Mouse (Mus musculus) T-helper 17 cell (primary cell): Measurements from ENCODE around the gene Gramd1b.

ENCODE experiments used
- in situ Hi-C, 2 experiments: fragments of 300-600 bp; cut with MboI, MseI; formaldehyde crosslinking; loops; 1 replicate in 1 of 2; 2 replicates in 1 of 2; pipeline ENCODE4 v1.15.1; 2025; ENCODE audit warnings: high pct_unique_total_duplicates in 2 of 2

The Gramd1b gene

DNA sequence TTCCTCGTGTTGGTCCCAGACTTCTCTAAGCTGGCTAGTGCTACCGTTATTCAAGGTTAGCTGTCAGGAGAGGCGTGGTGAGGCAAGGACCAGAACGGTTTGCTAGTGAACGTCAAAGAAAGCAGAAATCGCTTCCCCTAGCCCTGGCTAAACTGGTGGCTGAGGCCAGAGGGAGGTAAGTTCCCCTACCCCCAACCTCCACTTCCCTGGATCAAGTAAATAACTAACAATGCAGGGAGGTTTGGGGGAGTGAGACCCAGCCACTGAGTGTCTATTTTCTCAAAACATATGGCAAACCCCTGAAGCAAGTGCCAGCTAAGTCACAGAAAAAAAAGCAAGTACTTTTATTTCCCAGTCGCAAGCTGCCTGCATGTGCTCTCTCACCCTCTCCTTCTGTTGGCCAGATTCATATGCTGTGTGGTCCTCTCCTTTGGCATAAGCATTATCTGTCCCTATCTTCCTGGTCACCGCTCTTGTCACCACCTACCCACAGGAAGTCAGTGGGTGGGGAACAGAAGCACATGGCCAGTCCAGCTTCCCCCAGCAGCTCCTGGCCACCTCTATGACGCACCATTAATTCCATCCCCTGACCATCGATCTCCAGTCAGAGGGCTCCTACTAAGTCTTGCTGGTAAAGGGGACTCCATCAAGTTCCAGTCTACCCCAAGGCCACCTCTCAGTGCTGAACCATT, 186.2 kb downstream of the Gramd1b start:
- in situ Hi-C loops, result loop anchor here in 1 of 2 experiments (25.0 kb wide), 1 partner anchor 1867 kb away; no protein-coding TSS in a partner anchor

DNA sequence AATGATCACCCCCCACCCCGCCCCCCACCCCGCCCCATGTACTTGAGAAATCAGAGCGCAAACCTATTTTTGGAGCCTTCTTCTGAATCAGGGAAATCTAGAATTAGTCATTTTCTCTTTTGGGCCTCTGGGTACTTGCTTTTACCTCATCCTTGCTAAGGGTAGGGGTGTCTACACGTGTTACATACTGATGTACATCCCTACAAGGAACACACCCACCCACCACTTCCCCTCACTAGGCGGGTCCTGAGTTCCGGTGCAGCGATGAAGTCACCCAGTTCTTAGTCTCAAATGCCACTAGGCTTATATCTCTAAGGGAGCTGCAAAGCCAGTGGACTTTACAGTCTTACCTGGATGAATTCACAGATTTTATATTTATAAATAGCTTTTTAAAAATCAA, 187.4 kb downstream of the Gramd1b start:
- in situ Hi-C loops, result loop anchor here in 1 of 2 experiments (25.0 kb wide), 1 partner anchor 1868 kb away; no protein-coding TSS in a partner anchor

DNA sequence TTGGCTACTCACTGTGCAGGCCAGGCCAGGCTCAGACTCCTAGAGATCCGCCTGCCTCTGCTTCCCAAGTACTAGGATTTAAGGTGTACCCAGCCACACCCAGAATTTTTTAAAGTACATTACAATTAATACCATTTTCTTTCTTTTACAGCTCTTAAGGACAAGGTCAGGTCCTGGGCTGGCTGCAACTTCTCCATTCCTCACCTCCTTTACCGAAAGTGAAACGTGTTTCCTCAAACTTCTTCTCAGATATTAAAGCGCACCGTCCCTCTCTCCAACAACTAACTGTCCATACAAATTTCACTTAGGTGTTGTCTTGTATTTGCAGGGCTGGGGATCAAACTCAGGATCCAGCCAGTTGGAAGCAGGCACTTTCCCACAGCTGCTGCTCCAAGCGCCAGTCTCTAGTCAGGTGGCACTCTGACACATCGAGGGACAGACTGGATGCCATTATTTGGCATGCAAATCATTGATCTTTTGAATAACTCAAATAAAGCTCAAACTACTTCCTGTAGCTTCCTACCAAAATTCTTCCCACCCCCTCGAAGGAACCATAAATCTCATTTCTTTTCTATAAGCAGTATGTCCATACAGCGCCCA, 188.0 kb downstream of the Gramd1b start:
- in situ Hi-C loops, result loop anchor here in 1 of 2 experiments (25.0 kb wide), 1 partner anchor 1869 kb away; no protein-coding TSS in a partner anchor

DNA sequence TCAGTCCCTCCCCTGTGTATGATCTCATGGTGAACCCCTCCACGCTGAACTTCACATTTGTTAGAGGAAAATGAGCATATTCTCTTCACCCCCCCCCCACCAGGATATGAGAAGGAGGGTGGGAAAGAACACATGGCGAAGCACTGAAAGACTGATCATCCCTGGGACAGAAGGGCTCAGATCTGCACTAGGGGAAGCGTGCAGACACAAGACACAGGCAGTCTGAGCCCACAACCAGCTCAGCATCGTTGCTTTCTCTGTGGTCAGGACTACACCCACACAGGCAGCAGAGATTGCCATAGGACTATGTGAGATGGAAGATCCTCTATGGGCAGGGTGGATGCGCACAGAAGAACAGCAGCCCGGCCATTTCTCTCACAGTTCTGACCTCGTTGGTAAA, 189.1 kb downstream of the Gramd1b start:
- in situ Hi-C loops, result loop anchor here in 1 of 2 experiments (25.0 kb wide), 1 partner anchor 1870 kb away; no protein-coding TSS in a partner anchor

DNA sequence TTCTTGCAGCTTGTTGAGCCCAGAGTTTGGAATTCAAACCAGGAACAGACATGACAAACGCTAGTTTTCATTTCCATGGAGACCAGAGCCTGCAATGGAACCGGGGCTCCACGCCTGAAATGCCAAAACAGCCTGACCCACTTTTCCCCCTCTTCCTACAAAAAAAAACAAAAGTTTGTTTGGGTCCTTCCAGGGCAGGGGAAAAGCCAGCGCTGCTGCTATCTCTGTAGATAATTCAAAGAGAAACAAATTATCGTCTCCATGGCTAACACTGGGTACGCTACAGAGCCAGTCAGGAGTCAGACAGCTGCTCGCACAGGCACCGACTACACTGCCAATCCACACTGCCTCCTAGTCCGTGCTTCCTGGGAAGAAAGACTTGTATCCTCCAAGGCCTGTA, 191.6 kb downstream of the Gramd1b start:
- in situ Hi-C loops, result loop anchor here in 1 of 2 experiments (25.0 kb wide), 1 partner anchor 1873 kb away; no protein-coding TSS in a partner anchor

DNA sequence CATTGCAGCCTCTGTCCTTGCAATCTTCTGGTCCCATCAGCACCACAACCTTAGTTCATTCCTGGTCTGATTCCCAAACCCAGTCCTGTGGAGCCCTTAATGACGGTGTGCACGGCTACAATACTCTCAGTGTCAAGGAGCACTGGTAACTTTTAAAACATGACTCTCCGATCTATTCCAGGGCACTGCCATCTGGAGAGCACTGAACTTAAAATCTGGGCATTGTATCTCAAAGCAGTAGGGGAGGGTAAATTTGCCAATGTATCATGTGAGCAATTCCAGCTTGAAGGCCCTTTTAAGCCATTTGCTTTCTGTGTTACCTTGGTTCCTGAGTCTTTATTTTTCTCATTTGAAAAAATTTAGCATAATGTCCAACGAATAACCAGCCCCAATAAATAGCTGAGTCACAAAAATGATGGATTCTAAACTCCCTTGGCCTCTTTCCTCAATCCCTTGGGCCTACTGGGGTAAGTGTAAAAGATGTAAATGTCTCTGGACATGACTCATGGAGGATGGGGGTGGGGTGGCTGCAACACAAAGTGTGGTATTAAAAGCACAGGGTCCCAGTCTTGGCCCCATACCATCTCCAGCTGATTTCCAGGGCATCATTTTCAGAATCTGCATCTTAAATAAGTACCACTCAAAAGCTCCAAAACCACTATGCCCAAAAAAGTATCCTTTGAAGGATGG, 193.9 kb downstream of the Gramd1b start:
- in situ Hi-C loops, result loop anchor here in 1 of 2 experiments (25.0 kb wide), 1 partner anchor 1875 kb away; no protein-coding TSS in a partner anchor

DNA sequence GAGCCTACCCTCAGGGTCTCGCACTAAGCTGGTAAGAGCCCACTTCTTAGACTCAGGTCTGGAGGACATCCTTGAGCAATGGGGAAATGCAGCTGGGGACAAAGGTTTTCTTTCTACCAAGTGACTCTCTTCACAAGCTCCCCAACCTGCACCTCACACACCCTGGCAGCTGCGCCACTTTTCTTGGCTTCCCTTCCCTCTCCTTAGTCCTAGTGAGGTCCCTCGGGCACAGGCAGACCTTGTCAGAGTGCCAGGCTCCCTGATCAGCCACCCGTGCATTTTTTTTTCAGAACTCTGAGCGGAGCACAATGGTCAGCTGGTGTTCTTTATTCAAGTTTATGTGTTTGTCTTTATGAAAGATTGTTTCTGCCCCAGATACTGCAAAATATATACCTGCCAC, 194.5 kb downstream of the Gramd1b start:
- in situ Hi-C loops, result loop anchor here in 1 of 2 experiments (25.0 kb wide), 1 partner anchor 1876 kb away; no protein-coding TSS in a partner anchor

DNA sequence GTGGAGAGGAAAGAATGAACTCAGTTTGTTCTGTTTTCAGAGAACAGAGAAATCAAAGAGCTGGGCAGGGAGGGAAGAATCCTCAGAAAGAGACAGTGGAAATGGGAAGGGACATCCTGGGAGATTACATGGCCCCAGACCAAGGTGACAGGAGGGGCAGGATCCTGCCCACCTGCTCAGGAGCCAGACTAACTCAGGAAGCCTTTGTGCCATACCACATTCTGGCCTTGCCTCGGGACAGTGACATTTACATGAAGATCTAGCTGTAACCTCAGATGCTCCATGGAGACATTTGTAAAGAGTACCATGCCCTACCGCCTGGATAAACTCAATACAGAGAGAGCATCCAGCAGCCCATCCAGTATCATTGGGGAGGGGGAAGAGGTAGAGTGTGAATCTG, 196.6 kb downstream of the Gramd1b start:
- in situ Hi-C loops, result loop anchor here in 1 of 2 experiments (25.0 kb wide), 1 partner anchor 1878 kb away; no protein-coding TSS in a partner anchor

DNA sequence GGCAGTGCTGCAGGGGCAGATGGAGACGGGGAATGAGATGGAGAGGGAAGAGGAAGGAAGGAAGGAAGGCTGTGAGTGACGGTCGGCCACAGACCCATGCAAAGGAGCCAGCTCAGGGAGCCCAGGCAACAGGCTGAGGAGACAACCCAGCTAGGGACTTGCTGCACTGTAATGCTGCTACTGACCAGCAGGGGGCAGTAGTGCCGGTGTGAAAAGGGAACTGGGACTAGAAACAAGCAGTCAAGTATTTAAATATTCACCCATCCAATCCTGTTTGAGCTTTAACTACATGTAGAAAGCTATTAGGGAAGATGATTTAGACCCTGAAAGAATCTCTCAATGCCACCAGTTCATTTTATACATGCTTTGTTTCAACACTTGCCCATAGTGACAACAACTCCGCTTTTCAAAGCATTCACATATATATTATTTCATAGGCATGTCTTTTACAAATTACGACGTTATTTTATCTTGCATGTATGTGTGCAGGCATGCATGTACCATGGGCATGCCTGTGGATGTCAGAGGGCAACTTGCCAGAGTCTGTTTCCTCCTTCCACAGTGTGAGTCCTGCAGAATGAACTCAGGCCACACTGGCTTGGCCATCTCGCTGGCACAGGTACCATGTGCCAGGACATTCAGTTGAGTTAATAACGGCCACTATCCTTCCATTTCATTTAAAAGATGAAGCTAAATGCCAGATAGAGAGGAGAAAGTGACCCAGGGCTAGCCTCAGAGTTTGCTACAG, 197.4 kb downstream of the Gramd1b start:
- in situ Hi-C loops, result loop anchor here in 1 of 2 experiments (25.0 kb wide), 1 partner anchor 1878 kb away; no protein-coding TSS in a partner anchor

DNA sequence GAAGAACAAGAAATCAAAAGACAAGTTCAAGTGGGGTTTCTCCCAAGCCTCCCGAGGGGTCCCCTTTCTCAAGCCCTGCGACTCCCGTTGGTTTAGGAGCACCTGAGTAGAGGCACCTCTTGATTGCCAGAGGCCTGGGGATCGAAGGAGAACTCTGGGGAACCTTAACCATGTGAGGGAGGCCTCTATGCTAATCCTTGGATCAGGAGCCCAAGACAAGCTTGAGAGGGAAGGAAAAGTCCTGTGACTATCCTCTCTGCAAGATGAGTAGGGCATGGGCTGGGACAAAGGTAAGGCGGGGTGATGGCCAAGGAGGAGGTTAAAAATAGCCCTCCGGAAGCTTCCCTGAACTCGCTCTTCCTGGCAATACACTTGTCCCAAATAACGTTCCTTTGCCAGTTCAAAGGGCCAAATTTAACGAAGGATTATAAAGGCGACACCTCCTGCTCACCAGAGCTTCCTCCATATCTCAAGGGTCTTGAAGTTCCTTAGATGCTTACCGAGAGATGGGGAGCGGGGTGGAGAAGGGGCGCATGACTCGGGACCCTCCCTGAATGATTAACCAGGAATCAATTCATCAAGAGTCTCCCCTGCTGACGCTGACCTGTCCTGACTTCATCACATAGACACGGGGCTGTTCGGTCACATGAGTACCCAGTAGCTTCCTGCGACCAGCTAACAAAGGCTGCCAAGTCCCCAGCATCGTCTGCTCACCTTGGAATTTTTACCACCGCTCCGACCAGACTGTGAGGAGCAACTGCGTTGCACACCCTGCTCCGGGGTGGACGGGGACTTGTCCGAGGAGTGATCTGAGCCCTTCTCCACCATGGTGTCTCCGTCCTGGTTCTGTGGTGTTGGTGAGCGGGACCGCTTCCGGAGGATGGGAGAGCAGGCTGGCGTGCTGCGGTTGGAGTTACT, 198.2 kb downstream of the Gramd1b start:
- in situ Hi-C loops, result loop anchor here in 1 of 2 experiments (25.0 kb wide), 1 partner anchor 1879 kb away; no protein-coding TSS in a partner anchor

DNA sequence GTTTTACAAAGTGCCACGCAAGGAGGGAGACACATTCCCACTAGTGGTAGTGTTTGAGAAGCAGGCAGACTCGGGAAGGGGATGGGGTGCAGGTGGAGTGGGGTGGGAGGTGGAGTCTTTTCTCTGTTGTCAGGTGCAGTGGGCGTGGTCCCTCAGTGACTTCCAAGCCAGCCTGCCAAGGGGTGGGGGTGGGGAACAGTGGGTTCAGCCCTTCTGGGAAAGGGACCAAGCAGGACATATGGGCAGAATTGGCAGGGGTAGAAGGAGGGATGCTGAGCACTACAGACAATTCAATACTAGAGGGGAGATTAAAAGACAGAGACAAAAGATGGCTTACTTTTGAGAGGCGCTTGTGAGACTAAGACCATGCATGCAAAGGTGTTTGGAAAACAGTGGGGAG, 198.9 kb downstream of the Gramd1b start:
- in situ Hi-C loops, result loop anchor here in 1 of 2 experiments (25.0 kb wide), 1 partner anchor 1880 kb away; no protein-coding TSS in a partner anchor

DNA sequence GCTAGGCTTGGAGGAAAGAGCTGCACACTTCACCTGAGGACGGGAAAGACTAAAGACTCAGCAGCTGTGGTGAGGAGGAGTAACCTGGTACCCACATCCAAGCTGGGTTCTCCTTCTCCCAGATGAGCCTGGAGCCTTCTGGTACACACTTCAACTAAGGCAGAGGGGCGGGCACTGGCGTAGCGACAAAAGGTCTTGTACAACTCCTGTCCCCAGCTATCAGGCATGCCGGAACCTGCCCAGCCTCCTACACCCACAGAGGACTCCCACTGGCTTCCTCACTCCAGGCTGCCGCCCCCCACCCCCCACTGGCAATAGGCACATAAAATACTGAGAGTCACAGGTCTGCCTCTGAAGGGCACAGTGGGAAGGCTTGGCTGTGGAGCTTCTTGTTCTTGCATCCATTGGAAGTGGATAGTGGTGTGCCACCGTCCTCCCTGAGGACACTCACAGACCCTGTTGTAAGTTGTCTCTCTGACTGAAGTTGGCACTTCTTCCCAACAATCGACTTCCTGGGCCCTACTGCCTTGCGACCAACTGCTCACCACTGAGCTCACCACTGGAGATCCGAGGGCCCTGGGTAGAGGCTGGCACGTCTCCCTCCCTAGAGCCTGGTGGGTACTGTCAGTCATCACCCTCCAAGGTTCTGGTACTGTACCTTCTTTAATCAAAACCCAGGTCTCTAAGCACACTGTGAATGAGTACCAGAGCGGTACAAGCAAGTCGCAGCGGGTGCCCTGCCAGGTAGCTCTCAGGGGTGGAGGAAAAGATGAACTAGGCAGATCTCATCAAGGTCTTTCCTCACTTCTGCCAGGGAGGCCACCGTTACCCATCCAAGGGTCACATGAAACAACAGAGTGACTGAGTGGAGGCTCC, 199.5 kb downstream of the Gramd1b start:
- in situ Hi-C loops, result loop anchor here in 1 of 2 experiments (25.0 kb wide), 1 partner anchor 1881 kb away; no protein-coding TSS in a partner anchor

DNA sequence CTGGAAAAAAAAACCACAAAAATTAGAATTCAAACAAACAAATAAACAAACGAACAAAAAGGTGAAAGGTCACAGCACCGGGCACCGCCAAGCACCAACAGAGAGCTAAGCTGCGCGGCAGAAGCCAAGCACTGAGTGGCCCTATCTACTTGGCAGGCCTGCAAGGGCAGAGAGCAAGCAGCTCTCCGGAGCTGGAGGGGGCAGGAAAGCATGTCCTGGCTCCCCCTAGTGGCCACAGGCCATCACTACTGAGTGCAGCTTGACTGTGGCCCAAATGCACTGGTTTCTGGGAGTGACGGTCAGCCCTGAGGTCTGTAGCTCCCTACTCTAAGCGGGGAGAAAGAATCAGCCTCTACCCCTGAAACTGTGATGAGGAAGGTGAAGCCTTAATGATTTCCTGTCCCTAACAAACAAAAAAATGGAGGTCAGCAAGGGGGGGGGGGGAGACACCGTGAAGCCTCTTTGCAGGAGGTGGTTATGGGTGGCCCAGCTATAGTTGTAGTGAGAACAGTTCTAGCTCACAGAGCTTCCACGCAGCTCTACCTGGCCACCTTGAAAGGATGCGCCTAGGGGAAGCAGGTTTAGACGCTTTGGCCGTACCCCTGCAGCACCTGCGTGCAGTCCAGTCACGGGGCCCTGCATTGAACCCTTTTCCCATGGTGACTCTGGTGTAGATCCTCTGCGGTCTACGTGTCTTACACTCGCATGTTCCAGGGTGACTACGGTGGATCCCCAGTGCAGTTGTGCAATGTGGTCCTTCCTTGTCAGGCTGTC, 200.4 kb downstream of the Gramd1b start:
- in situ Hi-C loops, result loop anchor here in 1 of 2 experiments (25.0 kb wide), 1 partner anchor 1882 kb away; no protein-coding TSS in a partner anchor

DNA sequence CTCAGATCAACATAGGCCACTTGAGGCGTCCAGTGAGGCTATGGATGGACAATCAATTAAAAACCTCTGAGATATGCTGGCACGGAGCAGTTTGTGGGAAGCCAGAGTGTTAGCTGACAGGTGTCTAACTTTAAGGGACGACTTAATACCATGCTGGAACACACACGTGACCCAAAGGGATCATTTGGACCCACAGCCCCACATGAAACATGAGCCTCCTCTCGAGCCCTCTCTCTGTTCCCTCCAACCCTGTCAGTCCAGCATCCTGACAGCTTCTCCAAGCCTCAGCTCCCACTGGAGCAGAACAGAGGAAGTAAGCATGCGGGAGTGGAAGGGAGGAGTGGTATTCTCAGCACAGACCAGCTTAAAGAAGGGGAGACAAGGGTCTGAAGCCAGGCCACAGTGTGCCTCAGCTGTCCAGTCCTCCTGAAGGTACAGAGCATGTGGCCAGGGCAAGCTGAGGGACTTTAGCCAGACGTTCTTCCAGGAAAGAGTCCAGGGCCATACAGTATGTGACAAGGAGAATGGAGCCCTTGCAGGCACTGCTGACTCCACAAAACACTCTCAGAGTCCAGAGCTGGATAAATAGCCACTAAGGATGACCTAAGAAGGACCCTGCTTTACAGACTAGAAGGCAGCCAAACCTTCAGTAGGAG, 204.8 kb downstream of the Gramd1b start:
- in situ Hi-C loops, result loop anchor here in 1 of 2 experiments (25.0 kb wide), 1 partner anchor 1886 kb away; no protein-coding TSS in a partner anchor

DNA sequence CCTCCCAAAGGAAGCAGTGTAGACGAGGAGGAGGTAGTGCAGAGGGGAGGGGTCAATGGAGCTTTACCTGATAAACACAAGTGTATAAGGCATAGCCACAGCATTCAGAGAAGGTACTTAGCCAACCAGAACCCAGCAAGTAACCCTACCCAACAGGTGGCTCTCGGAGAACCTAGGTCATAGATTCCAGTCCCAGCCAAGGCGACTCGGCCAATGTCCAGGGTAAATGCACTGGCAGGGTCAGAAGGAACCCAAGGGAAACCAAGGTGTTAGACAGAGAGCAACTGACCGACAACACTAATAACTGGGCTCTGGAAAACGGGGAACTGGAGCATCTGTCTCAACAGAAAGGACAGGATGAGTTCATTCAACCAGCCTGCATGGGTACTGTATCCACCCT, 206.4 kb downstream of the Gramd1b start:
- in situ Hi-C loops, result loop anchor here (5.0 to 25.0 kb wide), 2 partner anchors 98 to 1887 kb away; no protein-coding TSS in a partner anchor

DNA sequence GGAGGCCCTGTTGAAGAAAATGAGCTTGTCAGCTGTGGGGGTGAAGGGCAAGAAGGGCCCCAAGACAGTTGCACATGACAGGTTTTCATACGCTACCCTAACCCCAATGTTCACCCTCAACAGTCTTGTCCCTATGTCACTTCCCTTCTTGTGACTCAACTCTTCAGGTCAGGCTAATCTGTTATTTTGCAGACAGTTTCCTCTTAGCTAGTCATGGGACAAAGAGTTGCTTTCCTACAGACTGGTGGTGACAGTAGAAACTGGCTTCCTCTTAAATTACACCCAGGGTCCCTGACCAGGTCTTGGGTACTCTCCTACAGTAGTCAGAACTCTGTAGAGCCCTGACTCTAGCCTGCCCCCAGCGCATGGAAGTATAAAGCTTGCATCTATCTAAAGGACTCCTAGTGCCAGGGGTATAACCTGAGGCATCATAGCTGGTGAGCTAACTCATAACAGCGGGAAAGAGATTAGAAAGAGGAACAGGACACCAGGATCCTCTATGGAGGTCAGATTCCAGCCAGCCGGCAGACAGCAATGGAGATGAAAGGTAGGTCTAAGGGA, 206.9 kb downstream of the Gramd1b start:
- in situ Hi-C loops, result loop anchor here in 1 of 2 experiments (5.0 kb wide), 1 partner anchor 97 kb away; no protein-coding TSS in a partner anchor

DNA sequence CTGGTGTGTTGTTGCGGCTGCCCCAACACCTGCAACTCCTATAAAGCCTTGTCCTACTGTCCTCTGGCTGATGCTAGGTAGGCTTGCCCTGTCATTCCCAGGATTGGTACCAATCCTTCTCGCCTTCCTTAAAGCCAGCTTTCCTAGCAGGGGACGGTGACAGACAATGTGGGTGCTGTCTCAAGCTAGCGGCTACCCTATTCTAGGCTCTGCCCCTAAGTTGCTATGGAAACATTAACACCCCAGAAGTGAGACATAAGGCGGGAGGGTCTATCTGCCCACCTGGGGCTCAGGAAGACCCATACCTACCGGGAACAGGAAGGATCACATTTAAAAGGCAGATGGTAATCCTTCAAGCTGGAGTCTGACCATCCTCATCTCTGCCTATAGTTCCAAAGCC, 207.4 kb downstream of the Gramd1b start:
- in situ Hi-C loops, result loop anchor here in 1 of 2 experiments (5.0 kb wide), 1 partner anchor 96 kb away; no protein-coding TSS in a partner anchor
